Mouse (Mus musculus): Measurements from ENCODE around the gene Cbx5. TPM values are rescaled to one million over a fixed set of nuclear protein-coding genes. Genes with fewer than 3 reads are reported as not detected.
A peak's percentile ranks its signal among the peaks of the same experiment; 100 is the strongest.
"Not testable (repeated sequence)": the region's sequence is repeated elsewhere in the genome, so short reads cannot be mapped to it uniquely, and the experiment has no call there.

The Cbx5 gene
- polyA plus RNA-seq, 1 experiment from 2014 or later, result 144 TPM

GRCm38 (mm10) chr15:103250195-103250740, 10.7 kb upstream of the Cbx5 start:
- Histone ChIP-seq H3K9ac (no peak overlapping the region), H3K27me3 (ENCODE audit: insufficient read depth, low read length) (no peaks in the 10 kb centered on the region), H3K9me3 (ENCODE audit: low read depth, low read length) (no peaks in the 10 kb centered on the region), H3K27ac (ENCODE audit: low read depth) (peak overlapping the region; percentile 1; the same call in 1 of the 2 replicates), H3K4me2 (peak overlapping the region; percentile 13; the same call in 1 of the 2 replicates), H3K4me1 (ENCODE audit: insufficient read depth) (peaks cover 7% of the 10 kb centered on the region; the same call in 1 of the 2 replicates), H3K36me3 (ENCODE audit: insufficient read depth) (peaks cover 43% of the 10 kb centered on the region), H3K4me3 (ENCODE audit: low read depth, low read length) (peak overlapping the region; percentile 1; the same call in 1 of the 2 replicates)
- DNase-seq (peak; percentile 67), ATAC-seq (ENCODE audit: insufficient read depth) (peak; percentile 21; the same call in 1 of the 2 replicates)
- WGBS, result 24% methylated on average over 2 of the region's 2 CpGs
- peak; percentile 87 for TF ChIP-seq CTCF (IDR thresholded peaks at IDR 0.05; ENCODE audit: low read depth)

- not testable (repeated sequence) for H3K4me1 ChIP-seq (ENCODE audit: insufficient read depth); H3K9me3 ChIP-seq (ENCODE audit: low read depth, low read length); H3K4me3 ChIP-seq (ENCODE audit: low read depth, low read length); H3K4me2 ChIP-seq; DNase-seq; H3K9ac ChIP-seq; H3K27ac ChIP-seq (ENCODE audit: low read depth); H3K27me3 ChIP-seq (ENCODE audit: insufficient read depth, low read length); ATAC-seq (ENCODE audit: insufficient read depth)
- peaks cover 49% of the 10 kb centered on the region for H3K36me3 ChIP-seq (ENCODE audit: insufficient read depth)
- WGBS, result 82% methylated on average over 6 of the region's 6 CpGs
Observed at GRCm38 (mm10) chr15:103249511-103249910, 9.9 kb upstream of the Cbx5 start.

- no peak overlapping the region for H3K4me3 ChIP-seq (ENCODE audit: low read depth, low read length)
- peaks cover 54% of the 10 kb centered on the region for H3K36me3 ChIP-seq (ENCODE audit: insufficient read depth)
- WGBS, result 81% methylated on average over 28 of the region's 28 CpGs
- no peaks in the 10 kb centered on the region for H3K27me3 ChIP-seq (ENCODE audit: insufficient read depth, low read length)
- ATAC-seq (ENCODE audit: insufficient read depth), result peak; percentile 33
- H3K4me1 ChIP-seq (ENCODE audit: insufficient read depth), result no peaks in the 10 kb centered on the region; the same call in 1 of the 2 replicates
- H3K9me3 ChIP-seq (ENCODE audit: low read depth, low read length), result no peaks in the 10 kb centered on the region
- no peak overlapping the region for H3K9ac ChIP-seq
- H3K27ac ChIP-seq (ENCODE audit: low read depth), result no peak overlapping the region
- no peak for TF ChIP-seq CTCF (IDR thresholded peaks at IDR 0.05; ENCODE audit: low read depth)
- no peak overlapping the region for H3K4me2 ChIP-seq
- DNase-seq, result peak; percentile 36
Observed at GRCm38 (mm10) chr15:103248401-103249313, 9.0 kb upstream of the Cbx5 start.

GRCm38 (mm10) chr15:103247782-103248400, 8.3 kb upstream of the Cbx5 start:
- TF ChIP-seq CTCF (IDR thresholded peaks at IDR 0.05; ENCODE audit: low read depth), result no peak
- no peak overlapping the region for H3K27ac ChIP-seq (ENCODE audit: low read depth)
- ATAC-seq (ENCODE audit: insufficient read depth), result no peak

GRCm38 (mm10) chr15:103247078-103247781, 7.6 kb upstream of the Cbx5 start:
- Histone ChIP-seq H3K9ac (no peak overlapping the region), H3K27ac (ENCODE audit: low read depth) (no peak overlapping the region), H3K4me1 (ENCODE audit: insufficient read depth) (peaks cover 10% of the 10 kb centered on the region; the same call in 1 of the 2 replicates), H3K4me3 (ENCODE audit: low read depth, low read length) (no peak overlapping the region), H3K4me2 (no peak overlapping the region), H3K36me3 (ENCODE audit: insufficient read depth) (peaks cover 68% of the 10 kb centered on the region), H3K27me3 (ENCODE audit: insufficient read depth, low read length) (no peaks in the 10 kb centered on the region), H3K9me3 (ENCODE audit: low read depth, low read length) (no peaks in the 10 kb centered on the region)
- DNase-seq (no peak), ATAC-seq (ENCODE audit: insufficient read depth) (no peak)
- 83% methylated on average over 9 of the region's 9 CpGs for WGBS
- no peak for TF ChIP-seq CTCF (IDR thresholded peaks at IDR 0.05; ENCODE audit: low read depth)

More at GRCm38 (mm10) chr15:103247782-103248400, 8.3 kb upstream of the Cbx5 start:
- H3K4me2 ChIP-seq, result no peak overlapping the region
- no peaks in the 10 kb centered on the region for H3K27me3 ChIP-seq (ENCODE audit: insufficient read depth, low read length)
- H3K4me1 ChIP-seq (ENCODE audit: insufficient read depth), result peaks cover 3% of the 10 kb centered on the region; the same call in 1 of the 2 replicates
- no peak overlapping the region for H3K9ac ChIP-seq
- H3K36me3 ChIP-seq (ENCODE audit: insufficient read depth), result peaks cover 61% of the 10 kb centered on the region
- peak; percentile 17 for DNase-seq
- no peak overlapping the region for H3K4me3 ChIP-seq (ENCODE audit: low read depth, low read length)
- H3K9me3 ChIP-seq (ENCODE audit: low read depth, low read length), result no peaks in the 10 kb centered on the region

- DNase-seq, result no peak
- no peaks in the 10 kb centered on the region for H3K9me3 ChIP-seq (ENCODE audit: low read depth, low read length)
- H3K4me3 ChIP-seq (ENCODE audit: low read depth, low read length), result no peak overlapping the region
- H3K27ac ChIP-seq (ENCODE audit: low read depth), result no peak overlapping the region
- no peaks in the 10 kb centered on the region for H3K27me3 ChIP-seq (ENCODE audit: insufficient read depth, low read length)
- H3K9ac ChIP-seq, result no peak overlapping the region
- WGBS, result 64% methylated on average over 6 of the region's 6 CpGs
- peaks cover 82% of the 10 kb centered on the region for H3K36me3 ChIP-seq (ENCODE audit: insufficient read depth)
- ATAC-seq (ENCODE audit: insufficient read depth), result no peak
- H3K4me1 ChIP-seq (ENCODE audit: insufficient read depth), result peaks cover 10% of the 10 kb centered on the region; the same call in 1 of the 2 replicates
- no peak overlapping the region; the same call in 1 of the 2 replicates for H3K4me2 ChIP-seq
- no peak for TF ChIP-seq CTCF (IDR thresholded peaks at IDR 0.05; ENCODE audit: low read depth)
Observed at GRCm38 (mm10) chr15:103245616-103246015, 6.0 kb upstream of the Cbx5 start.
